Mouse (Mus musculus) erythroid progenitor cell, adult 5-6 weeks (primary cell): ENCODE data around the gene Irf2. TPM values are rescaled to one million over a fixed set of nuclear protein-coding genes. Genes with fewer than 3 reads are reported as not detected.
A peak's percentile ranks its signal among the peaks of the same experiment; 100 is the strongest.

ENCODE experiments used
- ATAC-seq: replicated peaks from 2 replicates; pipeline ENCODE4 v1.8.0; 2016; ENCODE audit warnings: moderate number of reproducible peaks, mild to moderate bottlenecking, moderate TSS enrichment, inconsistent platforms; ENCODE audit not compliant: poor library complexity, low FRiP score, severe bottlenecking
- total RNA-seq, 2 experiments: library from RNA; stranded (forward) in 1 of 2; stranded (reverse) in 1 of 2; fragments of 150-400 nt in 1 of 2; fragments of 186-747, 209-891 nt in 1 of 2; gene quantifications; 2 replicates each; pipeline versions ENCODE4 v1.2.3 to v1.2.4; 2015 to 2017; ENCODE audit warnings: low replicate concordance in 2 of 2

Gene Irf2
- total RNA-seq, 2 experiments from 2014 or later, result 33.4 to 69.6 TPM

GRCm38 (mm10) chr8:46750566-46750965 is 11.0 kb downstream of the Irf2 start:
- ATAC-seq, result no peak

- no peak for ATAC-seq
These were observed 11.6 kb downstream of the Irf2 start for GRCm38 (mm10) chr8:46751151-46751550.

- no peak for ATAC-seq
These were observed 13.5 kb downstream of the Irf2 start for GRCm38 (mm10) chr8:46752986-46753385.

- no peak for ATAC-seq
These were observed 14.8 kb downstream of the Irf2 start for GRCm38 (mm10) chr8:46754355-46754754.

GRCm38 (mm10) chr8:46755731-46756333 is 16.3 kb downstream of the Irf2 start:
- ATAC-seq, result no peak

GRCm38 (mm10) chr8:46757613-46758012 is 18.1 kb downstream of the Irf2 start:
- no peak for ATAC-seq

GRCm38 (mm10) chr8:46758131-46758530 is 18.6 kb downstream of the Irf2 start:
- no peak for ATAC-seq

GRCm38 (mm10) chr8:46758676-46759075 is 19.1 kb downstream of the Irf2 start:
- peak; percentile 83 for ATAC-seq

- no peak for ATAC-seq
These were observed 20.0 kb downstream of the Irf2 start for GRCm38 (mm10) chr8:46759562-46759961.

- no peak for ATAC-seq
These were observed 21.2 kb downstream of the Irf2 start for GRCm38 (mm10) chr8:46760701-46761100.

- ATAC-seq, result no peak
These were observed 21.9 kb downstream of the Irf2 start for GRCm38 (mm10) chr8:46761454-46761853.

- ATAC-seq, result no peak
These were observed 30.1 kb downstream of the Irf2 start for GRCm38 (mm10) chr8:46769408-46770180.

- ATAC-seq, result no peak
These were observed 31.5 kb downstream of the Irf2 start for GRCm38 (mm10) chr8:46770905-46771516.

- ATAC-seq, result no peak
These were observed 33.3 kb downstream of the Irf2 start for GRCm38 (mm10) chr8:46772801-46773200.

- ATAC-seq, result no peak
These were observed 38.4 kb downstream of the Irf2 start for GRCm38 (mm10) chr8:46777760-46778460.

GRCm38 (mm10) chr8:46781067-46781657 is 41.6 kb downstream of the Irf2 start:
- ATAC-seq, result no peak

GRCm38 (mm10) chr8:46782254-46782653 is 42.7 kb downstream of the Irf2 start:
- ATAC-seq, result no peak

GRCm38 (mm10) chr8:46785070-46785469 is 45.5 kb downstream of the Irf2 start:
- no peak for ATAC-seq

GRCm38 (mm10) chr8:46785926-46786325 is 46.4 kb downstream of the Irf2 start:
- no peak for ATAC-seq
